In the genomic region with DNA sequence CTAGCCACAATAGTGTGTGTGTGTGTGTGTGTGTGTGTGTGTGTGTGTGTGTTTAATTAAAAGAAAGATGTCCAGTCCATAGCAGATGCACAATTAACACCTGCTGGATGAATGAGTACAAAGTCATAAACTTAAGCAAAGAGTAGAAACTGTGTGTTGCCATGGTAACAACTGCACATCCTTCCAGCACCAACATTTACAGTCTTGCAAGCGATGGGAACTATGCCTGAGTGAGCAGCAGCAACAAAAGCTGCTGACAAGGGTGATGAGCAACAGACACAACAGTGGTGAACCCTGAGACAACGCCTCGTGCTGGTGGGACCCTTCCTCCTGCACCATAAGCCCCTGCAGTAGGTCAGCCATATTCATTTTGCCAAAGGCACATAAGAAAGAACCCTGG, we compare ENCODE assay signal across 12 mouse cellular contexts. TPM values are rescaled to one million over a fixed set of nuclear protein-coding genes. Genes with fewer than 3 reads are reported as not detected.
A peak's percentile ranks its signal among the peaks of the same experiment; 100 is the strongest.
DNase-seq lines count a peak whose midpoint lies in the region; ATAC-seq and TF ChIP-seq lines count a peak whose summit lies in the region.
"Had no signal": no experiment of that assay in that cellular context is flagged by ENCODE, and none has a peak within 500 bp of the region (broad histone marks: within the 10 kb centered on the region; RNA-seq: fewer than 3 reads in every experiment).

No protein-coding gene starts in this region.

- intact Hi-C loops in left cerebral cortex, adult 2 months (cut with DNase I), result no loop called here

- DNase-seq in embryonic facial prominence, embryonic 14.5 days (ENCODE audit: low spot score), result peak; percentile 18
- DNase-seq in embryonic facial prominence, embryonic 10.5 days (ENCODE audit: low spot score), result no peak
- peak; percentile 5 for DNase-seq in left cerebral cortex, adult 11 months (ENCODE audit: low spot score)
- no peak for DNase-seq in left cerebral cortex, adult 2 months (ENCODE audit: extremely low spot score in 1 of 2, low spot score in 2 of 2)
- peak; percentile 47 to 65 for DNase-seq in right cerebral cortex, postnatal 10 days (ENCODE audit: low spot score in 2 of 2)
- DNase-seq in right cerebral cortex, postnatal 14 days, result no peak
- DNase-seq in spleen, postnatal 36 days (ENCODE audit: low spot score in 2 of 2), result peak; percentile 76 to 78
- DNase-seq in ovary, postnatal 10 days (ENCODE audit: low spot score), result no peak
- DNase-seq: cerebellum, adult 11 months; thymus, postnatal 14 days had no signal

- H3K4me3 ChIP-seq in embryonic facial prominence, embryonic 14.5 days (ENCODE audit: low read depth, low read length), result no peak overlapping the region
- no peak overlapping the region for H3K4me3 ChIP-seq in embryonic facial prominence, embryonic 10.5 days
- no peak overlapping the region for H3K4me3 ChIP-seq in left cerebral cortex, adult 2 months
- H3K4me3 ChIP-seq: liver, embryonic 12.5 days had no signal

- no peak overlapping the region for H3K27ac ChIP-seq in embryonic facial prominence, embryonic 14.5 days (replicated peaks; ENCODE audit: low read depth, low read length)
- H3K27ac ChIP-seq in embryonic facial prominence, embryonic 10.5 days (replicated peaks), result no peak overlapping the region
- H3K27ac ChIP-seq in left cerebral cortex, adult 2 months, result no peak overlapping the region
- H3K27ac ChIP-seq: liver, embryonic 12.5 days had no signal

- ATAC-seq in embryonic facial prominence, embryonic 14.5 days (ENCODE audit: low read depth), result no peak
- ATAC-seq: liver, embryonic 12.5 days had no signal

- no peak for TF ChIP-seq CTCF in left cerebral cortex, adult 2 months (IDR thresholded peaks at IDR 0.05)

- H3K4me2 ChIP-seq in embryonic facial prominence, embryonic 14.5 days (ENCODE audit: low read depth, low read length), result no peak overlapping the region
- H3K4me2 ChIP-seq: heart, embryonic 11.5 days; liver, embryonic 12.5 days had no signal

- H3K4me1 ChIP-seq in embryonic facial prominence, embryonic 14.5 days (ENCODE audit: control insufficient read depth, insufficient read depth, low read length), result peaks cover 8% of the 10 kb centered on the region; the same call in 1 of the 2 replicates
- H3K4me1 ChIP-seq in embryonic facial prominence, embryonic 10.5 days, result peaks cover 24% of the 10 kb centered on the region

- whole genome bisulfite sequencing in embryonic facial prominence, embryonic 14.5 days, result 50% methylated on average over 3 of the region's 3 CpGs
- WGBS in embryonic facial prominence, embryonic 10.5 days, result 88% methylated on average over 3 of the region's 3 CpGs

- no peaks in the 10 kb centered on the region for H3K9me3 ChIP-seq in embryonic facial prominence, embryonic 14.5 days (ENCODE audit: control insufficient read depth, low read length)
- no peaks in the 10 kb centered on the region for H3K9me3 ChIP-seq in embryonic facial prominence, embryonic 10.5 days
- H3K9me3 ChIP-seq: liver, embryonic 12.5 days had no signal

- H3K9ac ChIP-seq in embryonic facial prominence, embryonic 14.5 days (ENCODE audit: low read depth, low read length), result no peak overlapping the region
- H3K9ac ChIP-seq: liver, embryonic 12.5 days had no signal

- no peaks in the 10 kb centered on the region for H3K27me3 ChIP-seq in embryonic facial prominence, embryonic 14.5 days (replicated peaks; ENCODE audit: control insufficient read depth, insufficient read depth, low read length)
- no peaks in the 10 kb centered on the region for H3K27me3 ChIP-seq in embryonic facial prominence, embryonic 10.5 days (replicated peaks; ENCODE audit: low read depth, poor library complexity, severe bottlenecking)
- H3K27me3 ChIP-seq: liver, embryonic 12.5 days had no signal

- H3K36me3 ChIP-seq in embryonic facial prominence, embryonic 14.5 days (ENCODE audit: control insufficient read depth, insufficient read depth, low read length), result no peaks in the 10 kb centered on the region
- no peaks in the 10 kb centered on the region for H3K36me3 ChIP-seq in embryonic facial prominence, embryonic 10.5 days (replicated peaks)
- H3K36me3 ChIP-seq: liver, embryonic 12.5 days had no signal

RNA-seq across cellular contexts. Expression of a gene that starts 14.8 kb away (rescaled TPM):
- polyA plus RNA-seq in embryonic facial prominence, embryonic 14.5 days (2014; fragmentation: Nextera tagmentation; extraction: Ambion mirVana), result 10.7 and 11.2 TPM in 2 replicates
- 26.3 and 27.7 TPM in 2 replicates for polyA plus RNA-seq in embryonic facial prominence, embryonic 10.5 days (2016; fragmentation: Nextera tagmentation; extraction: Ambion mirVana)
- total RNA-seq in left cerebral cortex, adult 2 months (2021), result 10 to 100 TPM; 10.9 to 12.7 TPM

RNA-seq across cellular contexts. Expression of a gene that starts 42.5 kb away (rescaled TPM):
- 18.0 and 19.9 TPM in 2 replicates for polyA plus RNA-seq in embryonic facial prominence, embryonic 14.5 days (2014; fragmentation: Nextera tagmentation; extraction: Ambion mirVana)
- polyA plus RNA-seq in embryonic facial prominence, embryonic 10.5 days (2016; fragmentation: Nextera tagmentation; extraction: Ambion mirVana), result 22.1 and 25.1 TPM in 2 replicates
- total RNA-seq in left cerebral cortex, adult 2 months (2021), result 10 to 100 TPM in 1 of 2 experiments, 1 to 10 TPM in 1; 9.1 to 11.1 TPM

RNA-seq across cellular contexts. Expression of a gene that starts 44.9 kb away (rescaled TPM):
- 130 and 143 TPM in 2 replicates for polyA plus RNA-seq in embryonic facial prominence, embryonic 14.5 days (2014; fragmentation: Nextera tagmentation; extraction: Ambion mirVana)
- polyA plus RNA-seq in embryonic facial prominence, embryonic 10.5 days (2016; fragmentation: Nextera tagmentation; extraction: Ambion mirVana), result 167 and 183 TPM in 2 replicates
- total RNA-seq in left cerebral cortex, adult 2 months (2021), result 10 to 100 TPM; 91.5 to 92.9 TPM

RNA-seq across cellular contexts. Expression of a gene that starts 52.8 kb away (rescaled TPM):
- 33.1 and 35.2 TPM in 2 replicates for polyA plus RNA-seq in embryonic facial prominence, embryonic 14.5 days (2014; fragmentation: Nextera tagmentation; extraction: Ambion mirVana)
- polyA plus RNA-seq in embryonic facial prominence, embryonic 10.5 days (2016; fragmentation: Nextera tagmentation; extraction: Ambion mirVana), result 52.8 and 55.9 TPM in 2 replicates
- total RNA-seq in left cerebral cortex, adult 2 months (2021), result 1 to 10 TPM; 4.6 to 6.8 TPM

RNA-seq across cellular contexts. Expression of a gene that starts 52.9 kb away (rescaled TPM):
- 38.0 and 44.3 TPM in 2 replicates for polyA plus RNA-seq in embryonic facial prominence, embryonic 14.5 days (2014; fragmentation: Nextera tagmentation; extraction: Ambion mirVana)
- 63.5 and 63.9 TPM in 2 replicates for polyA plus RNA-seq in embryonic facial prominence, embryonic 10.5 days (2016; fragmentation: Nextera tagmentation; extraction: Ambion mirVana)
- 10 to 100 TPM; 14.1 to 17.6 TPM for total RNA-seq in left cerebral cortex, adult 2 months (2021)

Comparison
In these comparisons a context has a peak if more than half of its experiments do, and no peak if none do; other contexts are left out.
1. DNase-seq: peak in embryonic facial prominence, embryonic 14.5 days (single experiment), left cerebral cortex, adult 11 months (single experiment), right cerebral cortex, postnatal 10 days (2 of 2) and spleen, postnatal 36 days (2 of 2); none in embryonic facial prominence, embryonic 10.5 days (single experiment), left cerebral cortex, adult 2 months (0 of 2), right cerebral cortex, postnatal 14 days (single experiment) and ovary, postnatal 10 days (single experiment).